Mouse (Mus musculus) 3T3-L1 (cell line): ENCODE measurements at regions not wholly inside any gene's neighbourhood (a gene's known extent, or its start where the extent isn't known, plus 50 kb on each side); places are given as distances from the start of the nearest gene placed in this dataset.

Source experiments
- DNase-seq: peaks from one replicate; pipeline ENCODE4 v3.0.0-alpha.2; 2015; ENCODE audit warnings: low read depth, low spot score

- no peak for DNase-seq
These were observed 118.4 kb downstream of the Barx2 start for GRCm38 (mm10) chr9:31794911-31795310.

GRCm38 (mm10) chr9:31775956-31776355 is 137.3 kb downstream of the Barx2 start:
- DNase-seq: no peak

GRCm38 (mm10) chr9:31765401-31765800 is 147.9 kb downstream of the Barx2 start:
- DNase-seq: no peak

- DNase-seq: no peak
These were observed 155.2 kb downstream of the Barx2 start for GRCm38 (mm10) chr9:31757894-31758561.

GRCm38 (mm10) chr9:31730443-31730842 is 182.8 kb downstream of the Barx2 start:
- DNase-seq: no peak

- peak; percentile 13 for DNase-seq
These were observed 194.0 kb downstream of the Barx2 start for GRCm38 (mm10) chr9:31719309-31719708.

GRCm38 (mm10) chr9:31710022-31710421 is 203.2 kb downstream of the Barx2 start:
- DNase-seq: no peak

- DNase-seq: no peak
These were observed 206.6 kb downstream of the Barx2 start for GRCm38 (mm10) chr9:31706688-31707087.

GRCm38 (mm10) chr9:31690921-31691475 is 222.3 kb downstream of the Barx2 start:
- peak; percentile 1 for DNase-seq

- DNase-seq: no peak
These were observed 224.1 kb upstream of the Tmem45b start for GRCm38 (mm10) chr9:31688398-31688705.

GRCm38 (mm10) chr9:31687686-31688397 is 223.6 kb upstream of the Tmem45b start:
- no peak for DNase-seq

GRCm38 (mm10) chr9:31686466-31686865 is 222.2 kb upstream of the Tmem45b start:
- no peak for DNase-seq

GRCm38 (mm10) chr9:31684812-31685188 is 220.5 kb upstream of the Tmem45b start:
- DNase-seq: no peak

GRCm38 (mm10) chr9:31684099-31684811 is 220.0 kb upstream of the Tmem45b start:
- no peak for DNase-seq

- no peak for DNase-seq
These were observed 219.2 kb upstream of the Tmem45b start for GRCm38 (mm10) chr9:31683302-31684081.

- DNase-seq: no peak
These were observed 218.6 kb upstream of the Tmem45b start for GRCm38 (mm10) chr9:31682893-31683292.

- no peak for DNase-seq
These were observed 212.9 kb upstream of the Tmem45b start for GRCm38 (mm10) chr9:31677150-31677549.

GRCm38 (mm10) chr9:31659026-31659425 is 194.8 kb upstream of the Tmem45b start:
- DNase-seq: no peak

- DNase-seq: no peak
These were observed 193.3 kb upstream of the Tmem45b start for GRCm38 (mm10) chr9:31657612-31658011.

GRCm38 (mm10) chr9:31656676-31657075 is 192.4 kb upstream of the Tmem45b start:
- no peak for DNase-seq

- DNase-seq: peak; percentile 20
These were observed 190.5 kb upstream of the Tmem45b start for GRCm38 (mm10) chr9:31654747-31655146.

GRCm38 (mm10) chr9:31654213-31654612 is 190.0 kb upstream of the Tmem45b start:
- DNase-seq: no peak
